Mouse (Mus musculus) adrenal gland, adult 18-20 months (tissue): Measurements from ENCODE around the gene Sbf1. TPM values are rescaled to one million over a fixed set of nuclear protein-coding genes. Genes with fewer than 3 reads are reported as not detected.

Experiments used
- DNase-seq, 2 experiments: peaks; one replicate each; pipeline ENCODE4 v3.0.0; 2021 to 2022; ENCODE audit warnings: low spot score in 2 of 2
- total RNA-seq, 2 experiments: library from RNA; stranded (reverse); gene quantifications; 1 replicate in 1 of 2; 2 replicates in 1 of 2; pipeline ENCODE4 v1.2.3; 2021

Gene Sbf1
- total RNA-seq, 2 experiments from 2014 or later: 71.9 to 89.4 TPM

DNA sequence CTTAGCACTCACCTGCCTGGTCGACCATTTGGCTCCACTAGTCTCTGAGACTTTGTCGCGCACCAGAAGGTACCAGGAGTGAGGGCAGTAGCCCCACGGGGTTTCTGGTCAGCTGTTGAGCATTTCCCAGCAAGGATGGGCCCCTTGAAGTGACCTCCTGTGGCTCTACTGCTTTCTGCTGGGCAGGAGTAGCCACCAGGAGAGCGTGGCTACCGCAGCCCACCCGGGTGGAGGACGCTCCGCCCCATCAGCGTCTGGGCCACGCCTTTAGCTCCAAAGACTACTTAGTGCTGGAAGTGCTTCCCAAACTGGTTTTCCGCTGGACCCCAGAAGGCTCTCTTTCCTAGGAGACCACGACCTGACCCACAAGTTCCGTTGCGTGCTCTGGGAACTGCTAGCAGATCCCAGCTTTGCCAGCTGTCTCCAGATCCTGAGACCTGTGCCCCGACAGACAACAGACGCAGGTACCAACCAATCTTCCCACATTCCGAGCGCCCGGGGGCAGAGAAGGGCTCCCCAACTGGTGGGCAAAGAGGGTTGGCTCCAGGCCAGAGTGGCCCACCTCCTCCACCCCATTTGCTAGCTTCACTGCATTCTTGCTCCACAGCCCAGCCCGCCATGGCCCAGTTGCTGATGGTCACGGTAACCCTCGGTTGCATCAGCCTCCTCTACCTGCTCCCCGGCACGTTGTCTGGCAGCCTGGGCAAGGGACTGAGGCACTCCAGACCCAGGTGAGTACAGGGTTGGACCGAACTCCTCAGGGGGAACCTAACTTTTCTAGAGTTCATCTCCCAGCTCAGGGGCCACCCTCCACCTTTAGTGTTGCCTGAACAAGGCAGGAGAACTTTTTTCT lies 7.8 kb upstream of the Sbf1 start, which contains the start of gene Adm2:
Gene Adm2, plus strand, starts transcription at position 51 of the 853 bp plus-strand sequence.
- DNase-seq: no peak

DNA sequence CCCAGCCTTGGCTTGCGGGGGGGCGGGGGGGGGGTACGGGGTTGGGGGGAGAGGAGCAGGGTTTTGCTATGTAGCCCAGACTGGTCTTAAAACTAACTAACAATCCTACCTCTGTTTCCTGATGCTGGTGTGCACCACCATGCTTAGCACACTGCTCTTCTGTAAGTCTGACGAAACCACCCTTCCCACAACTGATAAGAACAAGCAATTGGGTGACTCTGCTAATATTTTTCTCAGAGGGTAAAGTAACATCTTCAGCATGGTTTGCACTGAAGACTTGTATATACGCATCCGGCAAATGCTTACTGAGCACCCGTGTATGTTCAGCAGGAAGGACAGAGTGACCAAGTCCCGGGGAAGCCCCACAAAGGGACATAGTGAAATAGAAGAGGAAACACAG lies 6.2 kb upstream of the Sbf1 start:
- DNase-seq: no peak

DNA sequence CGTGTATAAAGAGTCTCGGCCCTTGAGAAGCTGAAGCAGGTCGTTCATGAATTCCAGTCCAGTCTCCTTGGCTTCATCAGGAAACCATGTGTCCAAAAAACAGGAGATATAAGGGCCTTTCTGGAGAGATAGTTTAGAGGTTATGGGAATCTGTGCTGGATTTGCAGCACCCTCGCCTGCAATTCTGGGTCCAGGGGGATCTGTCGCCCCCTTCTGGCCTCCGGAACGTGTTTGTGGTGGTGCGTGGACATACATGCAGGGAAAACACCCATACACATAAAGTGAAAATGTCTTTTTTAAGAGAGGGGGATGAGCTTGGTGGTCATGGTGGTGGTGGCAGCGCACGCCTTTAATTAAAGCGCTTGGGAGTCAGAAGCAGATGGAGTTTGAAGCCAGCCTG lies 1.0 kb upstream of the Sbf1 start:
- no peak for DNase-seq

DNA sequence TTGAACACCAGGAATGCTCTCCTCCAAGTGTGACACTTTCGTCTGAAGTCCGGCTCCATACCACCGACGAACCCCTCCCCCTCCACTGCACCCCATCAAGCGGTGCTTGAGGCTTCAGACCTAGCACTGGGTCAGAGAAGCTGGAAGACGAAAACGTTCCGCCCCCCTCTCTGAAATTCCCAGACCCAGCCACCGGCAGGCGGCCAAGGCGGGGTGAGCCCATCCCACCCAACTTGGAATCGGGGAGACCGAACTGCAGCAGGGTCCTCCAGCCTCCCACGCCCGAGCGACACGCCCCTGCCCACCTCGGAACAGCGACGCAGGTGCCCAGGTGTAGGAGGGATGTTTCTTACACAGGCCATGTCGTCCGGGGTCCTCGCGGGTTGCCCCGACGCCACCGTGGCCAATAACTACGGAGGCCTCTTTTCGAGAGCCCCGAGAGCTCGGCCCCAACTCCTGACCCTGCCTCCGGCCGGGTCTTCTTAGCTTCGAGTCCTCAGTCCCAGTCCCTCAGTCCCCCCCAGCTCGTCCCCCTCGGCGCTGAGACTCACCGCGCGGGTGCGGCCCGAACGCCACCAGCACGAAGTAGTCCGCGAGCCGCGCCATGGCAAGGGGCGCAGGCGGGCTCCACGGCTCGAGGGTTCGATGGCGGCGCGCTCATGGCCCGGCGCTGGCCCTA lies 461 bp downstream of the Sbf1 start:
- DNase-seq: peak in 1 of 2 experiments; percentile 33

DNA sequence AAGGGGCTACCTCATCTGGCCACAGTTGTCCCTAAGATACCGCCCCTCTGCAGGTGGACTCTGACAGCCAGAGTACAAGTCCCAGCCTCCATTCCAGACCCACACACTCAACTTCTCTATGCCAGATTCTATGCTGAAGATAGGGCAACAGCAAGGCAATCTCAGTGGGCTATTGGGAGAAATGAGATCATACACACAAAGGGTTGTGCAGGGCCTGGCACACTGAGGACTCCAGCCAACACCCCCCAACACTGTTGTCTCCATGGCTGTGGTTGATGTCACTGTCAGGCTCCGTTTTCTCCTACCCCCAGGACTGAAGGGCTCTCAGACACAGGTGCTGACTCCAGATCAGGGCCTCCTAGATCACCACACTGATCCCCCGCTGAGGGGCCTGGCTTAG lies 1.0 kb downstream of the Sbf1 start:
- DNase-seq: no peak

DNA sequence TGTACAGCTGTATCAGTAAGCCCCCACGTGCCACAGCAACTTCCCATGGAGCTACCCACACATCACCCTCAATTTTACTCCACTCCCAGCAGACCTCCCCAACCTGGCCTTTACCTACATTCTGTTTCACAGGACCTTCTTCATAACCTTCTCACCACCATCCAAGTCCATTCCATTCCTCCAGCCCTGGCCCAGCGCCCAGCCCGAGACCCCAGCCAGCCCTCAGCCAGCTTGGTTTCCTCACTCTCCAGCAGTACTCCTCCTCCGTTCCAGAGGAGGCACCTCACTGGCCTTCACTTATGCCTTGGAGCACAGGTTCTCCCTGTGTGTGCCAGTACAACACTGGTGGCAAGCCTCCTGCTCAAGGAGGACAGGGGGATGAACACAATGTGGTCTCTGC lies 1.8 kb downstream of the Sbf1 start:
- no peak for DNase-seq

DNA sequence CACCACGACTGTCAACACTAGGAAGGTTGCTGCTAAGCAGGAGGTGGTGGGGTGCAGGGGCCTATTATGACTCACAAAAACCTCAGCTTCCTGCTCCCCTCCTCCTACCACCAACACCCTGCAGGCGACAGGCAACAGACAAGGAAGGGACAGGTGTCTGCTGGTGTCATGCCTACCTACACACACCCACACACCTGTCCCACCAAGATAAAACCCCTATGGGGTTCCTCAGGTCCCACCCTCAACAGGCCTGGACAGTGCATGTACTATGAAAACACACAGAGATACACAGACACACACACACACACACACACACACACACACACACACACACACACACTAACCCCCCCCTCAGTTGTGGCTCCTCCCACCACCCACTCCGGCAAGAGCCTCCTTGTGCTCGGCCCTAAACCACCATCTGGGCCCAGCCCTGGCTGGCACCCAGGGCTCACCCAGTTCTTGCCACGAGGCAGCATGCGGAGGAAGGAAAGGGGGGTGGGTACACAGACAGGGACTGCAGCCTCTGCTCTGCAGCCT lies 5.1 kb downstream of the Sbf1 start:
- no peak for DNase-seq

DNA sequence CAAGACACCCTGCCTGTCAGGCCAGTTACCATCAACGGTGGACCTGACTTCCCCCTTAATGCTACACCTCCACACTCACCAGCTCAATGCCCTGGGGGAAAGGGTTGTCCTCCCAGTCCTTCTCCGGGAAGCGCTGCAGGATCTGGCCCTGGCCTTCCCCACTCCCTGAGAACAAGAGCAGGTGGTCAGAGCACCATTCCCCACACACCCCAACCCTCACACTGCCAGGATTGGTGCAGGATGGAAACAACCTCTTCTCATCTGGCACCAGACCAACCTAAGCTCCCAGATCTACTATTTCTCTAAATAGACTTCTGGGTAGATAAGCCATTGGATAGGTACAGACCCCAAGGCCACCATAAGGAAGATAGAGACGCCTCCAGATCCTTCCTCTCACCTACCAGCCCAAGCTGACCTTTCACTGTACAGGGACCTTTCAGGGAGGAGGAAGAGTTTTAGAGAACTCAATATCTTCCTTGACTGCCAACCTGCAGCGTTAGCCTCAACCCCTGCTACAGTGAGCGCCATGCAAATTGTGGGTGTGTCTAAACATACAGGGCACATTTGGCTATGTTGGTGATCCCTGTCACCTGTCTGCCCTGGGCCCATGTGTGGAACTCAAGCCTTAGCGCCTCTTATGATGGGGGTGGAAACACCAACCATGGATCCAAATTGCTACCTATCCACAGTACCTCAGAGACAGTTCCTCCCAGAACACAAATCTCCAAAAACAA lies 6.5 kb downstream of the Sbf1 start:
- no peak for DNase-seq

DNA sequence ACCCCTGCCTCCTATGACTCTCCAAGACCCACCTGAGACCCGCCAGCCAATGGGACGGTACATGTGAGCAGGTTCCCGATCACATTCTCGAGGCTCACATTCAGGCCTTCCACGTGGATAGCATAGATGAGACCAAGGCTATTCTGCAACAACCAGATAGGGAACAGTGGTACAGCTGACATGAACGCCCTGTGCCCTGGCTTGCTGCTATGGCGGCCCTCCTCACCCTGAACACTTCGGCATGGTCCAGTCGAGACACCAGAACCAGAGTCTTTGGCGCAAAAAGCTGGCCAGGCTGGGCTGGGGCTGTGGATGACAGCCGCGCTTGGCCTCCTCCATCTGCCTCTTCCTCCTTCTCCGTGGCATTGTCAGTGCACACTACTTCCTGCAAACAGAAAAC lies 7.7 kb downstream of the Sbf1 start:
- no peak for DNase-seq

DNA sequence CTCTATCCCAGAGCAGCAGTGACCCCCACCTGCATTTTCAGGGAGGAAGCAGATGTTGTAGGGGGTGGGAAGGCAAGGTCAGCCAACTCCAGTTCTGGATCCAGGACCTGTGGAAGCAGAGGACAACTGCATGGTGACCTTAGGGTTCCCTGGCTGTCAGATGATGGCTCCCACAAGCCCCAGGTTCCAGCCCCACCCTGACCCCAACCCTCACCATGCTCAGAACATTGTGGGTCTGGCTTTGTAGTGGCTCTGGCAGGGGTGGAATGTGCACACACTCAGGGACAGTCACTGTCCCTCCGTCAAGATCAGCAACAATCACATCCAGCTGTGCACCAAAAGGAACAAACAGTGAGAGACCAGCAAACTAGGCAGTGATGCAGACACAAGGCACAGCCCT lies 9.1 kb downstream of the Sbf1 start:
- no peak for DNase-seq

DNA sequence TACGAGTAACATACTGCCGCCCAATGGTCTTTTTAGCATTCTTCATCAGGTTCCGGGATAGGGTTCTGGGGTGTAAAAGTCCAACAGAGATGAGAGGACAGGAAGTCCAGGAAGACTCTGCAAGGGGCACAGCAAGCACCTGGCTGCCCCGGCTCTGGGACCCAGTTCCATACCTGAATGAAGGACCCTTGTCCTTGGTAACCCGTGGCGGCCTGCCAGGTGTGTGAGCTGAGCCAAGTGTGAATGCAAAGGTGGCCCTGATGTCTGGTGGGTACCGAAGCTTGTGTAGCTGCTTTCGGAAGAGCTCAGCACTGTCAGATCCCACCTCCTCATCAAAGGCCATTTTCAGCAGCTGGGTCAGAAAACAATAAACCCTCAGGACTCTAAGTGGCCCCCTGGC lies 14.5 kb downstream of the Sbf1 start:
- DNase-seq: no peak

DNA sequence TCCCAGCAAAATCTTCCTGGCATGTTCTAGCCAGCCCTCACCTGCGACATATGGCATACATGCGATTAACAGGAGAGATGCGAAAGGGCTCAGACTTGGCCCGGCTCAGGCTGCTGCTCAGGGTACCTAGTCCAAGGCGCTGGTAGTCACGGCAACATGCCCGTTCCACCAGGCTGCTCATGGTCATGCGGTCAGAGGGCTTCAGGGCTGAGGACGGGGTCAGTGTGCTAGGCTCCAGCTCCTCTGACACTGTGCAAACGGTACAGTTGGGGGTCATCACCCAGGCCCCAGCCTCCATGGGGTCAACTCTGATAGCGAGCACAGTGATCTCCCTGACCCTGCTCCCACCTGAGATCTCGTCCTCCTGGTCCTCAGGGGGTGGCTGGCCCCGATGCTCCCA lies 14.9 kb downstream of the Sbf1 start:
- no peak for DNase-seq

DNA sequence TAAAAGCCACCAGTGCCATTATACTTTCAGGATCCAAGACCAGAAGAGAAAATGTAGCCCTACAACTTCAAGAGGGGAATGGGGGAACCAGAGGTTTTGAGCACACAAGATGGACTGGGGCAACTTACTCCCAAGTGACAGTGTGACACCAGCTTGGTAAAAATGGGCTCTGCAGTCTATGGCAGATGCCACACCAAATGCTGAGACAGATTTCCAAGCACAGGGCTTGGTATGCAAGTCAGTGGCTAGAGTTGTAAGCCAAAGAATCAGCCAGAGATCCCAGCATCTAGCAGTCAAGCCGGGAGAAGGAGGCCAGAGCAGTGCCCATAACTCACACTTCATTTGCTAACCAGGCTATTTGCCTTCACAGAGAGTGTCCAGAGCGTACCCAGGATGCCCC lies 17.4 kb downstream of the Sbf1 start:
- DNase-seq: no peak

DNA sequence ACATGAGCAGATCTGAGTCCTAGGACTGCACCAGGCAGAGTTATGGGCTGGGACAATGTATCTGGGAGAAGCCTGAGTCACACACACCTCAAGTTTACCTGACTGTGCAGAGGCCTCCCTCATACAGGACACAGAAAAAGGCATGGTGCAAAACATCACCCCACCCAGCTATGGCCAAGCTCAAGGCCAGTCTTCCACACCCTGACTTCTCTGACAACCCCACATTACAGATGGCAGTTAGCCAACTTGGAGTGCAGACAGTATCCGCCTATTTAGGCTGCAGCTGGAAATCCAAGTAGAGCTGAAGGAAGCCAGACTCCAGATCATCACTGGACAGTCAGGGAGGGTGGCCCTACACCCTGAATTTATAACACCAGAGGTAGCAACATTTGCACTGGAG lies 18.6 kb downstream of the Sbf1 start:
- DNase-seq: no peak

DNA sequence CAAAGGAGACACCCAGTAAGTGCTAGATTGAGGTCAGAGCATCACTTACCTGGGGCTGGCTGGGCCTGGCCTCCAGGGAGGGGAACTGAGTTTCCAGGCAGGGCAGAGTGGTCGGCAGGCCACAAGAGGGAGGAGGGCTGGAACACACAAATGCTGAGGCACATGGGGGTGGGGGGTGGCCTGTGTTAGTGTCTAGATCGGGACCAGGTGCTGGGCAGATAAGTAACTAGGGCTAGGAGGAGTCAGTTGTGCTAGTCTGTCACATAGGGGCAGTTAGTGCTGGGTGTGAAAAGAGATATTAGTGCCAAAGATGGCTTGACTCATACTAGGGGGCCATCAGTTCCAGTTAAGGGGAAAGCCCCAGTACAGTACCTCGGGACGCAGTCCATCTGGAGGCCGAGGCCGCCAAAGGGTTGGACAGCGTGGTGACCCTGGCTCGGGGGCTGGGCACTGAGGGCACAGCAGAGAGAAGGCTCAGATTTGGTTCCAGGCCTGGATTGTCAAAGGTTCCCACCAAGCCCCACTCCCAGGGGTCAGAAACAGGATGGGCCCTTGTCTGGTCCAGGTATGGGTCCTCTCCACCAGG lies 19.4 kb downstream of the Sbf1 start:
- no peak for DNase-seq

DNA sequence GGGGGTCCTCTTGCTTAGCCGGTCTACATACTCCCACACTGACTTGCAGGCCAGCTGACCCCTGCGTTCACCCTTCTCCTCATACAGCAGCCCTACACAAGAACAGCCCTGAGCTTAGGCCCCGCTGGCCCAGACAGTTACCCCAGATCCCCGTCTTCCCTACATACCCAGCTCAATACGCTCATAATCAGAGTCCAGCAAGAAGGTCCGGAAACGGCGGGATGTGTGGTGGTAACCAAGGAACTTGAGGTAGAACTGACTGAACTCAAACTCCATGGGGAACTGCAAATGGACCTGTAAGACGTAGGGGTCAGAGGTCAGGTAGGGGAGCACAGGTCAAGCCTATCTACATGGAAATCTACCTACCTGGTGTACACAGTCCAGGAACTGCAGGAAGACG lies 21.3 kb downstream of the Sbf1 start:
- DNase-seq: no peak

DNA sequence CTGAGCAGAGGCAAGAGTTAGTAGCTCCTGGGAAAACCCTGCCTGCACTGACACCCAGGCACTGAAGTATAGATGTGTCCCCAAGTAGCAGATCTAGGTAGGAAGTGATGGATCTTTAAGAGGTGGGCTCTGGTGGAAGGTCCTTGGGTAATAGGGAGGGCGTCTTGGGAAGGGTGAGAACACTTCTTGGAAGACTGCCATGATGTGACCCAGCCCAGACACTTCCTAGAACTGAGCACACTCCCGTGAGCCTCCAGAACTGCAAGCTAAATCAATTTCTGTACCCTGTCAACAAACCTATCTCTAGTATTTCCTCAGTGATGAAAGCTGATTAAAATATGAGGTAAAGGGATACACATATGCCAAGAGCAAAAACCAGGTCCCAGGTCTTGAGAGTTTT lies 22.3 kb downstream of the Sbf1 start:
- no peak for DNase-seq

DNA sequence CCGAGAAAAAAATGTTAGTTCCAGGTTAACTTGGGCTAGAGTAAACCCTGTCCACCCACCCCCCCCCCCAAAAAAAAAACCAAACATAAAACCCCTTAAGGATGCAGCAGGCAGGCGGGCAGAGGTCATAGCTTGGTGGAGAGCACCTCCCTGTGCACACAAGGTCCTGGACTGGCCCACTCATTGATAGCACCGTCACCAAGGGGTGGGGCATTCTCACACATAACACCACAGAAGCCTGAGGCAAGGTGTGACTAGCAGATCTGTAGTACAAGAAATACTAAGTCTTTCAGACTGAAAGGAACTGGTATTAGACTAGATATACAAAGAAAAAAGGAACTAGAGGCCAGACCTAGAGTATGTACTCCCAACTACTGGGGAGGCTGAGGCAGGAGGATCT lies 23.6 kb downstream of the Sbf1 start:
- DNase-seq: no peak

DNA sequence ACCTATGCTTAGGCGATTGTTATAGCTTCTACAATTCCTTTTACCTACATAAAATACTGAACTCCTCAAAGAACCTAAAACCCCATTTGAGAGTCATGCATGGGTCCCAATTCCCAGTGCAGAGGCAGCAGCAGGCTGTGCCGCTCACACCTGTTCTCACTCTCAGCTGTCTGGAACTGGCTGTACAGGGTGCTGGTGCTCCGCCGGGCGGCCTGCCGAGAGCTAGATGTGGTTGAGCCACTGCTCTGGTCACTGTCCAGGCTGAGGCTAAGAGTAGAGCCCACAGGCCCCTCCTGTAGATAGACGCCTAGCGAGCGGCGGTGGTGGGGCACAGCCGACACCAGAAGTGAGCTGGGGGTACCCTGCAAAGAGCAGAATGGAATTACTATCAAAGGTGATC lies 25.7 kb downstream of the Sbf1 start:
- DNase-seq: no peak

DNA sequence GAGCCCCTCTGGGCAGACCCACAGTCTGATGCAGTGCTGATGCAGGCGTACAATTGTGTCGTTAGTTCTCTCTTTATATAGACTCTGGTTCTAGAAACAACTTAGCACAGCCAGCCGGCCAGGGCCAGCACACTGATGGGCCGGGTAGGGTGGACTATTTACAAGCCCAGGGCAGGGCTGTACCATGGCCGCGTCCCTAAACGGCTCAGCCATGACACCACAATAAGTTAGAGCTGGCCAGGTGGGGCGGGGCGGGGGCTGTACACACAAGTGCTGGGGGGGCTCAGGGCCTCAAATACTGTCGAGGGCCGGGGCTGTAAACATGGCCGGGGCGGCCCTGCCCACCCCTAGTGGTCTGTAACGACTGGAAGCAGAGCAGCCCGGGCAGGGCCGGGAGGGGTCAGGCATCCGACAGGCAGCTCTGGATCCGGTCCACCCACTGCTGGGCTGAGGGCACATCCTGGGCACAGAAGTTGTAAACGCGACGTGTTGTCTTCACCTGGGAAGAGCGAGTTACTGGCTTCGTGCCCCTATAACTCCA lies 26.8 kb downstream of the Sbf1 start:
- no peak for DNase-seq

DNA sequence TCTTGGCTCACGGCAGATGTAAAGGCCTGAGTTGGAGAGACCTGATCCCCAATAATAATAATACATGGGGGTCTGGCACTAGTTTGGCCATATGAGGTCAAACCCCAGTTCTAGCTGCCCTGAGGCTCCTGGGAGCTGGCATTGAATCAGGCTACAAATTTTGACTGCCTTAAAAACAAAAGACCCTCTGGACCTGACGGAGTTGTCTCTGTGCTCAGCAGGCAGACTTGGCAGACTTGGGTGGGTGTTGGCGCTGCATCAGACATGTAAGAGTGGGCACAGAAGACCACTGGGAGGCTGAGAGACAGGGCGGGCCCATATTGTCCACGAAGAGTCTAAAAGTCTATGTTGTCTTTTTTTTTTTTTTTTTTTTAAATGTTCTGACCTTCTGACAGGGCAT lies 28.5 kb downstream of the Sbf1 start:
- DNase-seq: no peak
